Mouse (Mus musculus): ENCODE results near the gene Amfr. TPM values are rescaled to one million over a fixed set of nuclear protein-coding genes. Genes with fewer than 3 reads are reported as not detected.

Amfr gene
- polyA plus RNA-seq, 1 experiment from 2014 or later, result 49.7 TPM

- Histone ChIP-seq H3K9ac (ENCODE audit: low read depth, low read length) (no peak overlapping the region), H3K4me1 (ENCODE audit: control insufficient read depth, insufficient read depth, low read length) (no peaks in the 10 kb centered on the region), H3K4me2 (replicated peaks; ENCODE audit: low read depth, low read length) (no peak overlapping the region), H3K27me3 (ENCODE audit: control insufficient read depth, insufficient read depth, low read length) (no peaks in the 10 kb centered on the region), H3K9me3 (ENCODE audit: control insufficient read depth, low read length) (no peaks in the 10 kb centered on the region), H3K36me3 (ENCODE audit: control insufficient read depth, insufficient read depth, low read length) (peaks cover 73% of the 10 kb centered on the region), H3K27ac (ENCODE audit: low read depth, low read length) (no peak overlapping the region), H3K4me3 (ENCODE audit: low read length) (no peak overlapping the region)
- ATAC-seq (ENCODE audit: low FRiP score, low TSS enrichment), result no peak
- 94% methylated on average over 13 of the region's 13 CpGs for WGBS
Measured at GRCm38 (mm10) chr8:93973831-93974375, 38.7 kb downstream of the Amfr start.

DNA sequence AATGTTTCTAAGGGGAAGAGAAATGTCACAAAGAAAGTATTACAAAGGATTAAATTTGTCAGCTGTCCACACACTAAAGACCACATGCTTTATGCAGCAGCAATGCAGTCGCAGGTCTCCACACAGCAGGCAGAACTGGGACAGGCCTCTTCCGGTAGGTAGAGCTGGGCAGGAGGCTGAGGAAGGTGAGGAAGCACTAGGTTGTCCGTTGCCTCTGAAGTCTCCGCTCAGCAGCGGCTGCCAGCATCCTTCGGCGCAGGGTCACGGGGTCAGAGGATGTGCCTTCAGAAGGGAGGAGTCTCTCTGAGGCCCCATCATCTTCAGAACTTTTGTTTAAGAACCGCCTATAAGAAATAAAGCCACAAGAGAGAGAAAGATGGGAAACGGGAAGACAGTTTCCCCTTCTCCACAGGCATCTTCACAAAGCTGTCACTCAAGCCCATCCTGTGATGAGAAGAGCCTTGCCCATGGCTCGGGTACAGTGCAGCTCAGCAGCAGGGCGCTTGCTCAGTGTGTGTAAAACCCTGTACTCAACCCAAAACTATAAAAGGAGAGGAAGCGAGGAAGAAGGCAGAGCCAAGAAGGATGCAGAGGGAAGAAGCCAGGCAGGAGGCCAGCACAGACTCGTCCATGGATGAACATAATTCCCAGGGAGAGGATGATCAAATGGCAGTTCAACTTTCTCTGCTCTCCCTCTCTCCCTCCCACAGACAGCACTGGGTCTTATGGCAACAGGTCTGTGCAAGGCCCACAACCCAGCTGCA lies 39.5 kb downstream of the Amfr start:
- ATAC-seq (ENCODE audit: low FRiP score, low TSS enrichment), result no peak
- no peak overlapping the region for H3K27ac ChIP-seq (ENCODE audit: low read depth, low read length)

DNA sequence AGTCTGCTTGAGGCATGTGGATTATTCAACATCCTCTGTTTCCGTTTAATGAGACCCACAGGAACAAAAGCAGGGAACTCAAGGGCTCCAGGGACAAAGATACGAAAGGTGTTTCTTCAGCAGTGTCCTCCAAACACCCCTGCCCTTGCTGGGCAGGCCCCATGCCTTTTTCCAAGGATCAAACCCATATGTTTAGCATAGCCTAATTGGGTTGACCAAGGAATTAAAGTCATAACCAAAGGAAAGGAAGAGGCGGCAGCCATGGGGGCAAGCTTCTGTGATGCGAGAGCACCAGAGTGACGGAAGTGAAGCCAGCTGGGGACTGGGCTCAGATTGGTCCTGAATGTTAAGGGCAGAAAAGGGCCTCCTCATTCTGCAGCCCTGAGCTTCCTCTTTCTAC lies 40.4 kb downstream of the Amfr start:
- H3K36me3 ChIP-seq (ENCODE audit: control insufficient read depth, insufficient read depth, low read length), result peaks cover 57% of the 10 kb centered on the region
- H3K27me3 ChIP-seq (ENCODE audit: control insufficient read depth, insufficient read depth, low read length), result no peaks in the 10 kb centered on the region

More for the DNA sequence above, 39.5 kb downstream of the Amfr start:
- no peaks in the 10 kb centered on the region for H3K27me3 ChIP-seq (ENCODE audit: control insufficient read depth, insufficient read depth, low read length)
- H3K9me3 ChIP-seq (ENCODE audit: control insufficient read depth, low read length), result no peaks in the 10 kb centered on the region
- H3K4me1 ChIP-seq (ENCODE audit: control insufficient read depth, insufficient read depth, low read length), result no peaks in the 10 kb centered on the region
- no peak overlapping the region for H3K9ac ChIP-seq (ENCODE audit: low read depth, low read length)
- no peak overlapping the region for H3K4me2 ChIP-seq (replicated peaks; ENCODE audit: low read depth, low read length)
- H3K36me3 ChIP-seq (ENCODE audit: control insufficient read depth, insufficient read depth, low read length), result peaks cover 66% of the 10 kb centered on the region
- no peak overlapping the region for H3K4me3 ChIP-seq (ENCODE audit: low read length)
- WGBS, result 81% methylated on average over 14 of the region's 14 CpGs

GRCm38 (mm10) chr8:93971451-93971850 lies 41.2 kb downstream of the Amfr start:
- Histone ChIP-seq H3K9me3 (ENCODE audit: control insufficient read depth, low read length) (no peaks in the 10 kb centered on the region), H3K4me1 (ENCODE audit: control insufficient read depth, insufficient read depth, low read length) (no peaks in the 10 kb centered on the region), H3K4me3 (ENCODE audit: low read length) (no peak overlapping the region), H3K27me3 (ENCODE audit: control insufficient read depth, insufficient read depth, low read length) (no peaks in the 10 kb centered on the region), H3K27ac (ENCODE audit: low read depth, low read length) (no peak overlapping the region), H3K36me3 (ENCODE audit: control insufficient read depth, insufficient read depth, low read length) (peaks cover 52% of the 10 kb centered on the region), H3K4me2 (replicated peaks; ENCODE audit: low read depth, low read length) (no peak overlapping the region), H3K9ac (ENCODE audit: low read depth, low read length) (no peak overlapping the region)
- ATAC-seq (ENCODE audit: low FRiP score, low TSS enrichment), result no peak
- WGBS, result 77% methylated on average over 10 of the region's 10 CpGs

More for the DNA sequence above, 40.4 kb downstream of the Amfr start:
- 96% methylated on average over 5 of the region's 5 CpGs for WGBS
- Histone ChIP-seq H3K4me2 (replicated peaks; ENCODE audit: low read depth, low read length) (no peak overlapping the region), H3K9me3 (ENCODE audit: control insufficient read depth, low read length) (no peaks in the 10 kb centered on the region), H3K27ac (ENCODE audit: low read depth, low read length) (no peak overlapping the region), H3K4me3 (ENCODE audit: low read length) (no peak overlapping the region), H3K9ac (ENCODE audit: low read depth, low read length) (no peak overlapping the region), H3K4me1 (ENCODE audit: control insufficient read depth, insufficient read depth, low read length) (no peaks in the 10 kb centered on the region)
- no peak for ATAC-seq (ENCODE audit: low FRiP score, low TSS enrichment)

DNA sequence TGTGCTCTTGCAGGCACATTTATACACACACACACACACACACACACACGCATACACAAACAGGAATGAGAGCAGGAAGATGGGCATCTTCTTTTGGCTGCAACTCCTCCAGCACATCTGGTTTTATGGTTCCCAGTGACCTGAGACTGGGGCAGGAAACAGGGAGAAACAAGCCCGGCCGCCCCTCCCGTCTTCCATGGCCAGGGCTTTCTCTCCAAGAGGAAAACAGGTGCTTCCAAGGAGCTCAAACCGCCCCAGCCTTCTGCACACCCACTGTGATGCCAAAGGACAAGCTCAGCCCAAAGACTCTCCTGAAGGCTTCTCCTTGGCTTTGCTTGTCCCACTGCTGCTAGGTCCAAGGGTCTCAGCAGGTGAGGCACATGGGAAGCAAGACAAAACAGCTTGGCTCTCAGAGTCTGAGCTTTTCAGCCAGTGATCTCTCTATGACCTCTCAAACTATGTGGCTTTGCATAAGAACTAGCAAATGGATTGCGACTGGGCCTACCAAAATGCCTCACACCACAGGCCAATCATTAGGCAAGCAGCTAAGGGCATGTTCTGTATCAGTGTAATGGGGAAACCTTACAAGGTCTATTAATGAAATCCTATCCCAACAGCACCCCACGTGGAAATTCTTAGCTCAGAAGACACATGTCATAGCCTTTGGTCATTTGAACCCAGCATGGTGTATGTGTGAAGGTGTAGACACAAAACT lies 42.9 kb downstream of the Amfr start:
- 55% methylated on average over 7 of the region's 7 CpGs for WGBS
- Histone ChIP-seq H3K27ac (ENCODE audit: low read depth, low read length) (no peak overlapping the region), H3K36me3 (ENCODE audit: control insufficient read depth, insufficient read depth, low read length) (peaks cover 35% of the 10 kb centered on the region), H3K27me3 (ENCODE audit: control insufficient read depth, insufficient read depth, low read length) (no peaks in the 10 kb centered on the region), H3K9ac (ENCODE audit: low read depth, low read length) (no peak overlapping the region), H3K4me1 (ENCODE audit: control insufficient read depth, insufficient read depth, low read length) (no peaks in the 10 kb centered on the region), H3K9me3 (ENCODE audit: control insufficient read depth, low read length) (no peaks in the 10 kb centered on the region), H3K4me3 (ENCODE audit: low read length) (no peak overlapping the region), H3K4me2 (replicated peaks; ENCODE audit: low read depth, low read length) (no peak overlapping the region)
- ATAC-seq (ENCODE audit: low FRiP score, low TSS enrichment), result no peak

GRCm38 (mm10) chr8:93968293-93968692 lies 44.3 kb downstream of the Amfr start:
- Histone ChIP-seq H3K27ac (ENCODE audit: low read depth, low read length) (no peak overlapping the region), H3K9me3 (ENCODE audit: control insufficient read depth, low read length) (no peaks in the 10 kb centered on the region), H3K36me3 (ENCODE audit: control insufficient read depth, insufficient read depth, low read length) (peaks cover 20% of the 10 kb centered on the region), H3K9ac (ENCODE audit: low read depth, low read length) (no peak overlapping the region), H3K4me1 (ENCODE audit: control insufficient read depth, insufficient read depth, low read length) (no peaks in the 10 kb centered on the region), H3K4me2 (replicated peaks; ENCODE audit: low read depth, low read length) (no peak overlapping the region), H3K4me3 (ENCODE audit: low read length) (no peak overlapping the region), H3K27me3 (ENCODE audit: control insufficient read depth, insufficient read depth, low read length) (no peaks in the 10 kb centered on the region)
- ATAC-seq (ENCODE audit: low FRiP score, low TSS enrichment), result peak; percentile 64; the same call in 1 of the 2 replicates
- 62% methylated on average over 6 of the region's 6 CpGs for WGBS

GRCm38 (mm10) chr8:93960909-93961308 lies 51.7 kb downstream of the Amfr start:
- Histone ChIP-seq H3K9ac (ENCODE audit: low read depth, low read length) (no peak overlapping the region), H3K4me1 (ENCODE audit: control insufficient read depth, insufficient read depth, low read length) (no peaks in the 10 kb centered on the region), H3K36me3 (ENCODE audit: control insufficient read depth, insufficient read depth, low read length) (no peaks in the 10 kb centered on the region; the same call in 1 of the 2 replicates), H3K4me2 (replicated peaks; ENCODE audit: low read depth, low read length) (no peak overlapping the region), H3K4me3 (ENCODE audit: low read length) (no peak overlapping the region), H3K9me3 (ENCODE audit: control insufficient read depth, low read length) (no peaks in the 10 kb centered on the region), H3K27ac (ENCODE audit: low read depth, low read length) (no peak overlapping the region), H3K27me3 (ENCODE audit: control insufficient read depth, insufficient read depth, low read length) (no peaks in the 10 kb centered on the region)
- WGBS, result 89% methylated on average over 6 of the region's 6 CpGs
- ATAC-seq (ENCODE audit: low FRiP score, low TSS enrichment), result no peak

DNA sequence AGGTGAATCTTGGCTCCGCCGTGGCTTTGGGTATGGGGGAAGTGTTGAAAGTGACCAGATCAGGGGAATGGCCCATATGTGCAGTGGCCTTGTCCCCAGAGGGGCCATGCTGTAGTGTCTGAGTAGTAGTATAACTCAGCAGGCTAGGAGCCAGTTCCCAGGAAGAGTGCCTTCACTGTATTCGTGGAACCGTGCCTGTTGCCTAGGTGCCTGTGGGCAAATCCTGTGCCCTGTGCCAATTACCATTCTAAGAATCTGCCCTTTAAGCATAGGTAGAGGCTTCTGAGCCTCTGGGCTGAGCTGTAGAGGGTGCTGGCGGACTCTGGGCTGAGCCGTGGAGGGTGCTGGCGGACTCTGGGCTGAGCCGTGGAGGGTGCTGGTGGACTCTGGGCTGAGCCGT lies 54.2 kb downstream of the Amfr start:
- no peak overlapping the region for H3K4me3 ChIP-seq (ENCODE audit: low read length)
- no peaks in the 10 kb centered on the region for H3K4me1 ChIP-seq (ENCODE audit: control insufficient read depth, insufficient read depth, low read length)
- no peaks in the 10 kb centered on the region; the same call in 1 of the 2 replicates for H3K36me3 ChIP-seq (ENCODE audit: control insufficient read depth, insufficient read depth, low read length)
- no peak for ATAC-seq (ENCODE audit: low FRiP score, low TSS enrichment)
- no peak overlapping the region for H3K4me2 ChIP-seq (replicated peaks; ENCODE audit: low read depth, low read length)
- H3K9ac ChIP-seq (ENCODE audit: low read depth, low read length), result no peak overlapping the region
- no peak overlapping the region for H3K27ac ChIP-seq (ENCODE audit: low read depth, low read length)
- WGBS, result 88% methylated on average over 9 of the region's 9 CpGs
- no peaks in the 10 kb centered on the region for H3K9me3 ChIP-seq (ENCODE audit: control insufficient read depth, low read length)
- H3K27me3 ChIP-seq (ENCODE audit: control insufficient read depth, insufficient read depth, low read length), result no peaks in the 10 kb centered on the region

- Histone ChIP-seq H3K9ac (ENCODE audit: low read depth, low read length) (no peak overlapping the region), H3K9me3 (ENCODE audit: control insufficient read depth, low read length) (no peaks in the 10 kb centered on the region), H3K4me1 (ENCODE audit: control insufficient read depth, insufficient read depth, low read length) (no peaks in the 10 kb centered on the region), H3K4me2 (replicated peaks; ENCODE audit: low read depth, low read length) (no peak overlapping the region), H3K4me3 (ENCODE audit: low read length) (no peak overlapping the region), H3K36me3 (ENCODE audit: control insufficient read depth, insufficient read depth, low read length) (no peaks in the 10 kb centered on the region; the same call in 1 of the 2 replicates), H3K27ac (ENCODE audit: low read depth, low read length) (no peak overlapping the region), H3K27me3 (ENCODE audit: control insufficient read depth, insufficient read depth, low read length) (no peaks in the 10 kb centered on the region)
- WGBS, result 90% methylated on average over 9 of the region's 9 CpGs
- ATAC-seq (ENCODE audit: low FRiP score, low TSS enrichment), result no peak
Measured at GRCm38 (mm10) chr8:93952511-93952910, 60.1 kb downstream of the Amfr start.
